Mouse (Mus musculus): ENCODE data around the gene Heca. TPM values are rescaled to one million over a fixed set of nuclear protein-coding genes. Genes with fewer than 3 reads are reported as not detected.
"Not testable (repeated sequence)": the region's sequence is repeated elsewhere in the genome, so short reads cannot be mapped to it uniquely, and the experiment has no call there.

Gene Heca
- polyA plus RNA-seq, 1 experiment: 0.67 TPM

DNA sequence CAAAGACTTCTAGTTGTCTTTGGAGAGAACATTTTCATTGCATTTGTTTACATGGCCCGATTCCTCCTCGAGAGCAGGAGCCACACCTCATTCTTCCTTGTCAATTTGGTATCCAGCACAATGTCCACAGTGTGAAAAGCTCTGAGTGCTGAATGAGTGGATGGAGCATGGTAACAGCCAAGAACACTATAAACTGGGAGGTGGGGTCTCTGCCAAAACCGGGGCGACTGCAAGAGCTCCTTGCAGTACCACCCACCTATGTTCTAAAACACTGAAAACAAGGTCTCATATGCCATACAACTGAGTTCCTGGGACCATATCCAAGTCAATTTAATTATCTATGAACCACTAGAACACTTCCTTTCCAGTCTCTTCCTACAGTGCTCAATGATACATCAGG, 39.1 kb downstream of the Heca start:
- TF ChIP-seq TAL1 (IDR thresholded peaks at IDR 0.05; ENCODE audit: low read length): no peak
- no peak for TF ChIP-seq GATA1 (IDR thresholded peaks at IDR 0.05; ENCODE audit: low read length)
- no peaks in the 10 kb centered on the region for H3K4me1 ChIP-seq (ENCODE audit: control insufficient read depth)
- peaks cover 18% of the 10 kb centered on the region for H3K36me3 ChIP-seq (ENCODE audit: control insufficient read depth)
- H3K4me3 ChIP-seq (replicated peaks): no peak overlapping the region
- H3K9me3 ChIP-seq (ENCODE audit: control insufficient read depth, low read length): no peaks in the 10 kb centered on the region
- H3K27me3 ChIP-seq (ENCODE audit: control insufficient read depth): no peaks in the 10 kb centered on the region

DNA sequence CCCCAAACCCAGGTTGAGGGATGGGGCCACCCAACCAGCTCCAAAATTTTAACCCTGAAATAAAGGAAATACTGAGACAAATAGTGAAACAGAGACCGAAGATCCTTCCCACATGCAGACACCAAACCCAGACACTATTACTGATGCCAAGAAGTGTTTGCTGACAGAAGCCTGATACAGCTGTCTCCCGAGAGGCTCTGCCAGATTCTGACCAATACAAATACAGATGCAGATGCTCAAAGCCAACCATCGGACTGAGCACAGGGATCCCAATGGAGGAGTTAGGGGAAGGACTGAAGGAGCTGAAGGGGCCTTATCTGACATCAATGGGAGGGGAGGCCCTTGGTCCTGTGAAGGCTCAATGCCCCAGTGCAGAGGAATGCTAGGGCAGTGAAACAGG, 41.5 kb downstream of the Heca start:
- peaks cover 29% of the 10 kb centered on the region for H3K36me3 ChIP-seq (ENCODE audit: control insufficient read depth)
- not testable (repeated sequence) for H3K27me3 ChIP-seq (ENCODE audit: control insufficient read depth); H3K4me1 ChIP-seq (ENCODE audit: control insufficient read depth)

DNA sequence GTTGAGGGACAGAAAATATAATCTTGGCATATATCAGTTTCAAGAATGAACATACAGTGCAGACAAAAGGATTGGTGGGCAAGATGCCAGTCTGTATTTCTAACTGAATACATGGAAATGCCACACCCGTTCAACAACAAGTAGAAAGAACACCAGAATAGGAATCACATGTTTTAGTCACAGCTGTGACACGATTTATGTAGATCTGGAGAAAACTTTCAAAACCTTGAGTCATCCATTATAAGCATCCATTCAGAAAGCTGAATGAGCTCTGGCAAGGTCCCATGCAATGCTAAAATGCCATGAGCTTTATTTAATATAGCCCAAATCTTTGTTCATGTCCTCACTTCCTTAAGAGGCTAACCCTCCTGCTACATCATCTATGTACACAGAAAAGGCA, 44.4 kb downstream of the Heca start:
- Histone ChIP-seq H3K36me3 (ENCODE audit: control insufficient read depth) (peaks cover 28% of the 10 kb centered on the region), H3K4me3 (replicated peaks) (no peak overlapping the region), H3K9me3 (ENCODE audit: control insufficient read depth, low read length) (no peaks in the 10 kb centered on the region), H3K4me1 (ENCODE audit: control insufficient read depth) (no peaks in the 10 kb centered on the region), H3K27me3 (ENCODE audit: control insufficient read depth) (no peaks in the 10 kb centered on the region)
- TF ChIP-seq TAL1 (IDR thresholded peaks at IDR 0.05; ENCODE audit: low read length) (no peak), GATA1 (IDR thresholded peaks at IDR 0.05; ENCODE audit: low read length) (no peak)

More for the DNA sequence above, 41.5 kb downstream of the Heca start:
- not testable (repeated sequence) for H3K9me3 ChIP-seq (ENCODE audit: control insufficient read depth, low read length); H3K4me3 ChIP-seq (replicated peaks)

DNA sequence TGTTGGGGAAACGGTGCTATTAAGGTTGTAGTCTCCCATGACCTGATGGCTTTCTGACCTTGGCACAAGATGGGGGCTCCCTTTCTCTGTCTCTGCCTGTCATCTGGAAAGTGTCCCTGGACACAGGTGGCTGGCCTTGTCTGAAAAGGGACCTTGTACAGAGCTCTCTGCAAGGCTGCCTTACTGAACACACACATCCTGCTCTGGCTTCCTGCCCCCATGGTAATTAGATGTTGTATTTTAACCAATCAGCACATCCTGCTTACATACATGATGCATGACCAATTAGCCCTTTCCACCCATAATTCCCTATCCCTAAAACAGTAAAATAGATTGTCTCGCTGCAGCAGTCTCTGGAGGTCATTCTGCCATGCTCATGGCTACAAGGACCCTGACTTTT, 67.1 kb downstream of the Heca start:
- Histone ChIP-seq H3K36me3 (ENCODE audit: control insufficient read depth) (no peaks in the 10 kb centered on the region), H3K4me1 (ENCODE audit: control insufficient read depth) (no peaks in the 10 kb centered on the region), H3K4me3 (replicated peaks) (no peak overlapping the region), H3K27me3 (ENCODE audit: control insufficient read depth) (no peaks in the 10 kb centered on the region), H3K9me3 (ENCODE audit: control insufficient read depth, low read length) (no peaks in the 10 kb centered on the region)
- TF ChIP-seq GATA1 (IDR thresholded peaks at IDR 0.05; ENCODE audit: low read length) (no peak), TAL1 (IDR thresholded peaks at IDR 0.05; ENCODE audit: low read length) (no peak)

DNA sequence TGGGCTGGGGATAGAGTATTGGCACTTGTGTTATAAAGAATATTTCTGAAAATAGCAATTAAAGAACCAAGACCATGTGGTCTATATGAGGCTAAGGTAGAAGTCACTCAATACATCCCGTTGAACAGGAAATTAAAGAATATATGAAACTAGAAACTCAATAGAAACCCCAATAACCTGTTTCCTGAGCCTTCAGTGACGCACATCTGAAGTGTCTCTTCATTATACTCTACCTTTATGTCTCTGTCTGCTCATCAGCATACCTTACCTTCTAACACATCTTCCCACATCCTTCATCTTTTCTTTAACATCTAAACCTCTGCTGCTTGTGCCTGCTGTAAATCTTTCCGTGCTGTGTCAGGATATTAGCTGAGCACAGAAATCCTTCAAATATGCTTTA, 67.8 kb downstream of the Heca start:
- no peaks in the 10 kb centered on the region for H3K36me3 ChIP-seq (ENCODE audit: control insufficient read depth)
- no peaks in the 10 kb centered on the region for H3K4me1 ChIP-seq (ENCODE audit: control insufficient read depth)
- H3K9me3 ChIP-seq (ENCODE audit: control insufficient read depth, low read length): no peaks in the 10 kb centered on the region
- H3K27me3 ChIP-seq (ENCODE audit: control insufficient read depth): no peaks in the 10 kb centered on the region
- no peak overlapping the region for H3K4me3 ChIP-seq (replicated peaks)
- no peak for TF ChIP-seq GATA1 (IDR thresholded peaks at IDR 0.05; ENCODE audit: low read length)
- no peak for TF ChIP-seq TAL1 (IDR thresholded peaks at IDR 0.05; ENCODE audit: low read length)

DNA sequence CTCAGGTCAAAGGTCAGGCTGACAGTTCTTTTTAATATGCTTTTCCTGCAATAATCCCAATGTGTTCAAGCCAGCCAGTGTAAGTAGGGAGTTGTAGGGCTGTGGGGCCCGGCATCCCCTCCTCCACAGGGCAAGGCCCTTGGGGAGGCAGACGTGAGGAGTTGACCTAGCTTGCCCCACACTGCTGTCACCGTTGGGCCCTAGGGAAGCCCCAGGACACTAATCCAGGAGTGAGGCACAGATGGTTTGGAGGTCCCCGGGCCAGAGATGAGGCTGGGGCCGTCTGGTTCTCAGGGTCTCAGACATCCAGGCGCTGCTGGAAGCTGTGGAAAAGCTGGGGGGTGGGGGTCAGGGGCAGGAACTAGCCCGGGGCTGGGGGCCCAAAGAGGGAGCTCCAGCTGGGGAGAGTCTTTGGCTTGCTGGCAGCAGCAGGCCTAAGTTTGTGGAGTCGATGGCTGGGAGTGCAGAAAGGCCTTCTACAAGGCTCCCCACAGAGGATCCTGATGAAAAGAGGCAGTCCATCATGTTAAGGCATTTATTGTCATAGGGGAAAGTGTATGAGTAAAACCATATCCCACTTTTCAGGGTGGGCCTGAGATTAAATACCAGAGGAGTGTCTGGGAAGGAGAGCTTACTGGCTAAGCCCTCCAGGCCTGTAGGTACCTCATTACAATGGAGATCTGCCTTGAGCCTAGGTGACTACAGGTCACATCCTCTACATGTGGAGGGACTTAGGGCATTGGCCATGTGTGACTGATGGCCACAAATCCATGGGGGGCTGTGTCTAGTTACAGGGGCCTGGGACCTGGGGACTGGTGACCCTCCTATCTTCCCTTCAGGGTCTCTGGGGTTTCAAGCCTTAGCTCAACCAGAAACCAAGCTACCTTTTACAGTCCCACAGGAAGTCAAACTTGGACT, 69.6 kb downstream of the Heca start:
- no peak for TF ChIP-seq GATA1 (IDR thresholded peaks at IDR 0.05; ENCODE audit: low read length)
- TF ChIP-seq TAL1 (IDR thresholded peaks at IDR 0.05; ENCODE audit: low read length): no peak
- Histone ChIP-seq H3K4me3 (replicated peaks) (no peak overlapping the region), H3K27me3 (ENCODE audit: control insufficient read depth) (no peaks in the 10 kb centered on the region), H3K36me3 (ENCODE audit: control insufficient read depth) (no peaks in the 10 kb centered on the region), H3K9me3 (ENCODE audit: control insufficient read depth, low read length) (no peaks in the 10 kb centered on the region), H3K4me1 (ENCODE audit: control insufficient read depth) (no peaks in the 10 kb centered on the region)

DNA sequence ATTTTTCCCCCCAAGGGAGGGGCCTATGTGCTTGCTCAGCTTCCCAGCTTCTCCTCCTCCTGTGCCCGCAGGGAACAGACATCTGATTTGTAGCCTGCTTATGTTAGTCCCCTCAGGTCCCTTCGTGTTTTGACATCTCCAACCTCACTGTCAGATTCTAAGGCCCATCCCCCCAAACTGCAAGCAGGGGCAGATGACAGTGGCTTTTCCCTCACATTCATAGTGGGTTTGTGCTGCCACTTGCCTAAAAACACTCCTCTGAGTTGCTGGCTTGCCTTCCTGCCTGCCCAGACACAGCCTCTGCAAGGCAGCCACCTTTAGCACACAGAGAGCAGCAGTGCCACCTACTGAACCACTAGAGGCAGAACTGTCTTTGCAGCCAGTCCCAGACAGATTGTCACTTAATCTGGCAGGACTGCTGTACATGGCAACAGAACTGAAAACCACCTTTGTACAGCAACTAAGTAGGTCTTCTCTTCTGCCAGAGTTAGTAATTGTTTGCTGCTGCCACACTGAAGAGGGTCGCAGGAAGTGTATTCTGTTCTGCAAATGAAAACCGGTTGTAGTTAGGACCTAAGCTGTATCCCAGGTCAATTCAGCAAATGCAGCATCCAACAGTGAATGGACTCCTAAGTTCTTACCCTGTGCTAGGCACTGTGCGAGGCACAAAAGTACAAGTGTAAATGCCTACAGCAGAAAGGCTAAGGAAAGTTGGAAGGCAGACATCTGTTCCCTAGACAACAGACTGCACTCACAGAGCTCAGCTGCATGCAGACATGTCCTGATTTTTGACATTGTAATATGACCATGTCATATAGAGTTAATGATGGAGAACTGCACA, 77.8 kb downstream of the Heca start:
- Histone ChIP-seq H3K4me3 (replicated peaks) (no peak overlapping the region), H3K4me1 (ENCODE audit: control insufficient read depth) (no peaks in the 10 kb centered on the region)
- no peak for TF ChIP-seq TAL1 (IDR thresholded peaks at IDR 0.05; ENCODE audit: low read length)
- no peak for TF ChIP-seq GATA1 (IDR thresholded peaks at IDR 0.05; ENCODE audit: low read length)

GRCm38 (mm10) chr10:17860701-17861480, 87.0 kb downstream of the Heca start:
- no peak overlapping the region for H3K4me3 ChIP-seq (replicated peaks)
- H3K36me3 ChIP-seq (ENCODE audit: control insufficient read depth): no peaks in the 10 kb centered on the region
- H3K27me3 ChIP-seq (ENCODE audit: control insufficient read depth): no peaks in the 10 kb centered on the region
- no peak for TF ChIP-seq TAL1 (IDR thresholded peaks at IDR 0.05; ENCODE audit: low read length)
- no peak for TF ChIP-seq GATA1 (IDR thresholded peaks at IDR 0.05; ENCODE audit: low read length)
- no peaks in the 10 kb centered on the region for H3K9me3 ChIP-seq (ENCODE audit: control insufficient read depth, low read length)
- no peaks in the 10 kb centered on the region for H3K4me1 ChIP-seq (ENCODE audit: control insufficient read depth)

More for the DNA sequence above, 77.8 kb downstream of the Heca start:
- Histone ChIP-seq H3K27me3 (ENCODE audit: control insufficient read depth) (no peaks in the 10 kb centered on the region), H3K9me3 (ENCODE audit: control insufficient read depth, low read length) (no peaks in the 10 kb centered on the region), H3K36me3 (ENCODE audit: control insufficient read depth) (no peaks in the 10 kb centered on the region)

Data from erythroblast, embryonic 14.5 days (primary cell).